Mouse (Mus musculus): ENCODE results near the gene Sumo3.

The Sumo3 gene

DNA sequence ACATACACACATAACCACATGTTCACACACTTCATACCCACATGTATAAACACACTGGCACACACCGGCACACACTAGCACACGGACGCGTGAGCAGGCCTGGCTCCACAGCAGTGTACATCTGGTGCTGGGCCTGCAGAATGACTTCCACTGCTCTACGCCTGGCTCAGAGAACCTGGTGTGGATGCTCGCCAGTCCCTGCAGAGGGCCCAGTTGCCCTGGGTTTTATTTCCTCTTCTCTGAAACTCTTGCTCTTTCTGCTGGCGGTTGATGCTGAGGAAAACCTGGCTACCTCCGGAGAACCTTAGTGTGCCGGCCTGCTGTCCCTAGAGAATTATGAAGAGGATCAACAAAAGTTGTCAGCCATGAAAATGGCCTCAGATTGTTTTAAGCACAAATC is 46.1 kb downstream of the Sumo3 start:
- in situ Hi-C loops (cut with MboI; ENCODE audit: unreplicated experiment in 2 of 2) = no loop called here

DNA sequence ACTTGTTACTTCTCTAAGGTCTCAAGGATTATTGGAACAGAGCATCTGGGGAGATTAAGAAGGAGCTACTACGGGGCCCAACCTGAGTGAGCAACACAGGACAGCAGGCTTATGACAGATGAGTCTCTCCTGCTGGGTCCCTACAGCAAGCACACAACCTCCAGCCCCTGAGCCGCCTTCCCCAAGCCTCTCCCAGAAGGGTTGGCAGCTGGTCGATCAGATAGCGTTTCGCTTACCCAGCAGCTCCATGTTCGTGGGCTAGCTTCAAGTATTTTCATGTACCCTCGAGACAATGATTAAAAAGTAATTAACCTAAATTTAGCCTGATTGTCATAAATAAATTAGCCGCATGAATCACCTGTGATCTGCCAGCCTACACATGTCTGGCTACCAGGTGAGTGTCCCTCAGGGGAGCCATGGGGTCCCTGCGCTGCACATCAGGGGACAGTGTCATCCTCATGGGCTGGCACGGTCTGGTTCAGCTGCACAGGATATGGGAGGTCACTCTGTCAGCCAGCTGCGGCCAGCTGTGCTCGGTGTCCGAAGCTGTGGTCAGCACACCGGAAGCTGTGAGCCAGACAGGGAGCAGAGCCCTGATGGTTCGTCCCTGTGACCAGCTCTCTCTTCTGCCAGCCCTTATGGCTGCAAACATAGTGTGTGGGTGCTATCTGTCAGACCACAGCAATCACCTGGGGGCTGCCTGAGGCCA is 52.5 kb downstream of the Sumo3 start:
- in situ Hi-C loops (cut with MboI; ENCODE audit: unreplicated experiment in 2 of 2) = no loop called here

DNA sequence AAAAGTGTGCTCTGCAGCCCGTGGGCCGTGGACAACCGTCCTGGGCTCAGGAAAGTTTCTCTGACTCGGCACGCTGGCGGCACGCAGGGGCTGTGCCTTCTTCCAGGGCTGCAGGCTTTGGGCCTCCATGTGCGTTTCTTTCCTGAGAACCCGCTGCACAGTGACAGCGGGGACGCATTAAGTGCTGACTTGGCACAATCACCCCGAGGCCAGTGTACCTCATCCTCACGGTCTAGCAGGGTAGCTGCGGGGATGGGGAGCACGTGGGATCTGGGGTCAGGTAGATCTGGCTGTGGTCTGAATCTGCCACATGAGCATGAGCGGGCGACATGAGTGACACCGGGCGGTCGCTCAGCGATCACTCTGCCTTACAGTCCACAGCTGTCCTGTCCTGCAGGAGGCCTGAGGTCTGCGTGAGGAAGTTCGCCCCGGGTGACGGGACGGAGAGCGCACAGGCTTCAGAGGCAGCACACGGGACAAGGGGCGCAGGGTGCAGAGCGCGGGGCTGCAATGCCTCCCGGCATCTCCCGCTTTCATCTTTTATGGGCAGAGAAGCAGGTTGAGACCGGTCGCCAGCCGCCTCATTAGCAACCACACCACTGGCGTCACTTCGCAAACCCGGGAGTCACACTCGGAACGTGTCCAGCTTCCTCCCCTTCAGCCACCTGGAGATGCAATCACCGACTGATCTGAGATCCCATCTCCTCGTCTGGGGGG is 58.2 kb downstream of the Sumo3 start:
- in situ Hi-C loops (cut with MboI; ENCODE audit: unreplicated experiment in 2 of 2) = no loop called here

DNA sequence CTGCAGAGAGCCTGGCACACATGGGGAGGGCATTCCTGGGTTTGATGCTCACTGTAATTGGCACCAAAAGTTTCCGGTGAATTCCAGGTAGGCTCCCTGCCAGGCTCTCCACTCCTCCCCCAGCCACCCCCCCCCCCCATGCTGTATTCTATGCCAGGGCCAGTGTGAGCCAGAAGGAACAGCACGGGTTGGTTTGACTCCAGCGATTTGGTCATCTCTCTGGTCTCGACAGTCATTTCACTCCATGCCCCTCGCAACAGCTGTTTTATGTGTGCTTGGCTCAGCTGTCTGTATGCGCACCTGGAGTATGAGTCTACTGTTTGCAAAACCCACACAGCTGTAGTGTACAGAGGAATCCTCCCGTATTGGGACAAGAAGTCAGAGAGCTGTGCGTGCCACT is 60.4 kb downstream of the Sumo3 start:
- in situ Hi-C loops (cut with MboI; ENCODE audit: unreplicated experiment in 2 of 2) = no loop called here

DNA sequence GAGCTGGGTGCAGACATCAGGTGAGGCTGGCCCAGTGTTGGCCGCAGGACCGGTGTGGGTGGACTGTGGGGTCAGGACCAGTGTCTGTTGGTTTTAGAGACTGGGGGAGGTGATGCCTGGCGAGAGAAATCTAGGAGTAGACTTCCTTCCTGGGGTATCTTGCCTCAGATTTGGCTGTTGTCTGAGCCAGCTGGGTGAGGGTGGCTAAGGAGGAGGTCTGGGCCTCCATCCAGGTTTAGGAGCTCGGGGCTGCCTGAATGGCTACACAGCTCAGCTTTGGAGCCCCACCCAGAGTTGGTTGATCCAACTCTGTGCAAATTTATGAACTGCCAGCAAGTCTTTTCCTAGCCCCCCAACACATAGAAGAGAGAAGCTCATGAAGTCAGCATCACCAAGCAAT is 61.5 kb downstream of the Sumo3 start:
- in situ Hi-C loops (cut with MboI; ENCODE audit: unreplicated experiment in 2 of 2) = no loop called here

All from v-Abl transformed pro-B cells (cell line).